Mouse (Mus musculus) midbrain, embryonic 16.5 days (tissue): ENCODE measurements around the gene Capn5. TPM values are rescaled to one million over a fixed set of nuclear protein-coding genes. Genes with fewer than 3 reads are reported as not detected.

Source experiments
- ATAC-seq: fragments of 200-750 bp; cut with Nextera tagmentation; 2 replicates; pipeline ENCODE4 v1.8.0; 2017; ENCODE audit warnings: moderate TSS enrichment
- H3K27ac ChIP-seq: fragments of 300-500 bp; sonication (generic); 2 replicates; pipeline ENCODE4 v1.5.1; 2014; ENCODE audit warnings: mild to moderate bottlenecking, low read length, mixed read lengths
- H3K27me3 ChIP-seq: fragments of 300-500 bp; sonication (generic); 2 replicates; pipeline ENCODE4 v1.6.1; 2014; ENCODE audit warnings: low read depth, low read length, mixed read lengths; ENCODE audit not compliant: control insufficient read depth, insufficient read depth
- H3K36me3 ChIP-seq: fragments of 300-500 bp; sonication (generic); 2 replicates; pipeline ENCODE4 v1.6.1; 2014; ENCODE audit warnings: mild to moderate bottlenecking, low read length, moderate library complexity, mixed read lengths; ENCODE audit not compliant: control insufficient read depth, insufficient read depth
- H3K4me1 ChIP-seq: fragments of 300-500 bp; sonication (generic); 2 replicates; pipeline ENCODE4 v1.6.1; 2014; ENCODE audit warnings: mild to moderate bottlenecking, low read length, mixed read lengths; ENCODE audit not compliant: control insufficient read depth, insufficient read depth
- H3K4me2 ChIP-seq: fragments of 300-500 bp; sonication (generic); 2 replicates; pipeline ENCODE4 v1.6.1; 2014; ENCODE audit warnings: mild to moderate bottlenecking, low read length, mixed read lengths
- H3K4me3 ChIP-seq: fragments of 300-500 bp; sonication (generic); 2 replicates; pipeline ENCODE4 v1.5.1; 2014; ENCODE audit warnings: low read depth, mild to moderate bottlenecking, low read length, moderate library complexity, mixed read lengths
- H3K9ac ChIP-seq: fragments of 300-500 bp; sonication (generic); 2 replicates; pipeline ENCODE4 v1.6.1; 2014; ENCODE audit warnings: low read depth, low read length, mixed read lengths
- H3K9me3 ChIP-seq: fragments of 300-500 bp; sonication (generic); replicated peaks from 2 replicates; pipeline ENCODE4 v1.6.1; 2014; ENCODE audit warnings: mild to moderate bottlenecking, low read length, mixed read lengths; ENCODE audit not compliant: control insufficient read depth, poor library complexity, severe bottlenecking
- WGBS: fragments of 180-500 bp; shearing (Covaris S2); extraction: QIAGEN DNeasy Blood & Tissue Kit; methylation state at CpG from one replicate; pipeline ENCODE4 v1.1.7; 2014; 5-methylcytosine and 5-hydroxymethylcytosine counted together
- polyA plus RNA-seq: library from polyadenylated mRNA; unstranded; fragments of >200 nt; fragmentation: Nextera tagmentation; extraction: Ambion mirVana; gene quantifications from 2 replicates; pipeline ENCODE4 v1.2.1, GENCODE M21; 2015

The Capn5 gene
- polyA plus RNA-seq, 1 experiment from 2014 or later = 23.5 TPM

DNA sequence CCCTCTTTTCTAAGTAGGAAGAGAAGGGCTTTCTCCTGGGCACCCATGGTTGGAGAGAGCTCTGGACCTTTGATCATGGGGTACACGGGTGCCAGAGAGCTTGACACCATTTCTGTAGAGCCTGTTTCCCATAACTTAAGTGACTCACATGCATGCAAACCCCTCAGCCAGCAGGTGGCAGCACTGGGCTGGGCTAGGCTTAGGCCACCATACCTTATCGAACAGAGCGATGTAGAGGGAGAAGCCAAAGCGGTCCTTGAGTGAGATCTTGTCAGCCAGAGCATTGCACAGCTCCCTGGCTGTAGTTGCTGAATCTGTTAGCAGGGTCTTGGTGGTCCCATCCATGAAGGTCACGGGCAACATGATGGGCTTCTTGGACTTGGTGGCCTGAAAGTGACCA is 106.5 kb downstream of the Capn5 start:
- H3K36me3 ChIP-seq = peaks cover 4% of the 10 kb centered on the region; the same call in 1 of the 2 replicates
- H3K4me1 ChIP-seq = no peaks in the 10 kb centered on the region
- H3K27ac ChIP-seq = no peak overlapping the region
- peak; percentile 80 for ATAC-seq
- H3K4me2 ChIP-seq = no peak overlapping the region
- H3K27me3 ChIP-seq = no peaks in the 10 kb centered on the region
- no peaks in the 10 kb centered on the region for H3K9me3 ChIP-seq
- WGBS = 31% methylated on average over 5 of the region's 5 CpGs
- no peak overlapping the region for H3K9ac ChIP-seq
- H3K4me3 ChIP-seq = no peak overlapping the region

Other genes starting within 250 kb of the Capn5 start
- gene Myo7a, start 58.8 kb downstream of the Capn5 start, polyA plus RNA-seq = 22.5 and 22.8 TPM in 2 replicates
- 0.35 TPM in 2 replicates for gene Omp, start 32.8 kb downstream of the Capn5 start, polyA plus RNA-seq
- gene B3gnt6, start 21.2 kb upstream of the Capn5 start, polyA plus RNA-seq = 0.45 and 0.57 TPM in 2 replicates
- 20.6 and 22.5 TPM in 2 replicates for gene Acer3, start 142.9 kb upstream of the Capn5 start, polyA plus RNA-seq
- 7.0 and 8.0 TPM in 2 replicates for gene Tsku, start 183.1 kb upstream of the Capn5 start, polyA plus RNA-seq